ENCODE assay signal across 13 mouse cellular contexts in genomic region chr15:73919207-73919606, GRCm38 (mm10).
DNase-seq lines count a peak whose midpoint lies in the region; ATAC-seq and TF ChIP-seq lines count a peak whose summit lies in the region.
"Had no signal": no experiment of that assay in that cellular context is flagged by ENCODE, and none has a peak within 500 bp of the region (broad histone marks: within the 10 kb centered on the region; RNA-seq: fewer than 3 reads in every experiment).

No protein-coding gene starts in this region.

- 94% methylated on average over 5 of the region's 5 CpGs for WGBS in forebrain, postnatal 0 days

- no peak overlapping the region for H3K9ac ChIP-seq in forebrain, postnatal 0 days
- H3K9ac ChIP-seq: embryonic facial prominence, embryonic 15.5 days; hindbrain, embryonic 15.5 days had no signal

- CTCF ChIA-PET in Patski (lab: Charles Lee): interaction anchor here (1.2 kb wide), 1 partner anchor 10 kb away, joined by 4 read pairs; no protein-coding TSS in a partner anchor

- in situ Hi-C loops in Patski (cut with MboI; ENCODE audit: low pct_unique_long_range_greater_than_20kb): no loop called here

- DNase-seq in left cerebral cortex, adult 18-20 months (ENCODE audit: low spot score in 2 of 2): peak; percentile 65 to 70
- no peak for DNase-seq in left cerebral cortex, postnatal 10 days (ENCODE audit: extremely low spot score in 1 of 2, low spot score in 2 of 2)
- peak; percentile 27 for DNase-seq in Patski (ENCODE audit: low read depth, low spot score)
- peak; percentile 24 to 35 for DNase-seq in layer of hippocampus, postnatal 36 days
- DNase-seq in urinary bladder, postnatal 25 days (ENCODE audit: low spot score): peak; percentile 8
- no peak for DNase-seq in forebrain, postnatal 0 days
- DNase-seq in ovary, adult 18-20 months (ENCODE audit: low spot score): no peak
- DNase-seq: kidney, adult 2 months; thymus, adult 18-20 months had no signal

- peak; percentile 37 for ATAC-seq in Patski
- ATAC-seq in forebrain, postnatal 0 days: no peak

- POLR2A ChIA-PET in Patski (lab: Charles Lee): no interaction called here

- H3K9me3 ChIP-seq in forebrain, postnatal 0 days (ENCODE audit: low read length): no peaks in the 10 kb centered on the region
- H3K9me3 ChIP-seq: embryonic facial prominence, embryonic 15.5 days; hindbrain, embryonic 15.5 days; limb, embryonic 10.5 days had no signal

- TF ChIP-seq CTCF in Patski (IDR thresholded peaks at IDR 0.05): no peak
- no peak for TF ChIP-seq CTCF in forebrain, postnatal 0 days (IDR thresholded peaks at IDR 0.05; ENCODE audit: low read depth)

- no peaks in the 10 kb centered on the region for H3K27me3 ChIP-seq in Patski
- H3K27me3 ChIP-seq in forebrain, postnatal 0 days (ENCODE audit: insufficient read depth, low read length): no peaks in the 10 kb centered on the region
- H3K27me3 ChIP-seq: embryonic facial prominence, embryonic 15.5 days; hindbrain, embryonic 15.5 days had no signal

- no peak overlapping the region for H3K27ac ChIP-seq in forebrain, postnatal 0 days (ENCODE audit: low read depth, low read length)
- H3K27ac ChIP-seq: embryonic facial prominence, embryonic 15.5 days; hindbrain, embryonic 15.5 days; limb, embryonic 10.5 days; macrophage had no signal

- H3K36me3 ChIP-seq in forebrain, postnatal 0 days (ENCODE audit: insufficient read depth): no peaks in the 10 kb centered on the region
- H3K36me3 ChIP-seq: embryonic facial prominence, embryonic 15.5 days; hindbrain, embryonic 15.5 days; limb, embryonic 10.5 days had no signal

- H3K4me2 ChIP-seq in forebrain, postnatal 0 days (ENCODE audit: low read depth): no peak overlapping the region
- H3K4me2 ChIP-seq: embryonic facial prominence, embryonic 15.5 days; hindbrain, embryonic 15.5 days had no signal

- H3K4me3 ChIP-seq in forebrain, postnatal 0 days (ENCODE audit: low read depth, low read length): no peak overlapping the region
- H3K4me3 ChIP-seq: embryonic facial prominence, embryonic 15.5 days; hindbrain, embryonic 15.5 days; limb, embryonic 10.5 days had no signal

- H3K4me1 ChIP-seq in forebrain, postnatal 0 days (ENCODE audit: insufficient read depth): no peaks in the 10 kb centered on the region
- H3K4me1 ChIP-seq: embryonic facial prominence, embryonic 15.5 days; hindbrain, embryonic 15.5 days; limb, embryonic 10.5 days had no signal

- intact Hi-C loops in left cerebral cortex, postnatal 10 days (cut with DNase I): no loop called here

Comparison
In these comparisons a context has a peak if more than half of its experiments do, and no peak if none do; other contexts are left out.
1. DNase-seq: peak in left cerebral cortex, adult 18-20 months (2 of 2), Patski (single experiment), layer of hippocampus, postnatal 36 days (2 of 2) and urinary bladder, postnatal 25 days (single experiment); none in left cerebral cortex, postnatal 10 days (0 of 2), forebrain, postnatal 0 days (single experiment) and ovary, adult 18-20 months (single experiment).